Mouse (Mus musculus) embryo, embryonic 11.5 days (tissue): ENCODE measurements around the gene Rhd.
"Not testable (repeated sequence)": the region's sequence is repeated elsewhere in the genome, so short reads cannot be mapped to it uniquely, and the experiment has no call there.

Source experiments
- DNase-seq: peaks from one replicate; pipeline ENCODE4 v3.0.0-alpha.2; 2012; ENCODE audit warnings: low read depth, low spot score

The Rhd gene

DNA sequence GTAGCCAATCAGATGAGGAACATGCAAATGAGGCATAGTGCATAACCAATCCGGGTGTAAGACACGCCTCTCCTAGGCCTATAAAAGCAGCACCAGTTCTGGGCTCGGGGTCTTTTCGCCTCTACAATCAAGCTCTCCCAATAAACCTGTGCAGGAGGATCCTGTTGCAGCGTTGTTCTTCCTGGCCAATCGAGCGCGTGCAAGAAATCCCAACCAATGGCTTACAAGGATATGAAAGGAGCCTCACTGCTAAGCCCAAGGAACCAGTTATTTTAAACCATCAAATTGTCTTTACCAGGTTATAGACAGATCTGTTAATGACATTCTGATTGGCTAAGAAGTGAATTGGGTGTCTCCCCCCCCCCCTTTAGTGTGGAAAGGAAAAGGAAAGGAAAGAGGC lies 47.1 kb downstream of the Rhd start:
- not testable (repeated sequence) for DNase-seq

DNA sequence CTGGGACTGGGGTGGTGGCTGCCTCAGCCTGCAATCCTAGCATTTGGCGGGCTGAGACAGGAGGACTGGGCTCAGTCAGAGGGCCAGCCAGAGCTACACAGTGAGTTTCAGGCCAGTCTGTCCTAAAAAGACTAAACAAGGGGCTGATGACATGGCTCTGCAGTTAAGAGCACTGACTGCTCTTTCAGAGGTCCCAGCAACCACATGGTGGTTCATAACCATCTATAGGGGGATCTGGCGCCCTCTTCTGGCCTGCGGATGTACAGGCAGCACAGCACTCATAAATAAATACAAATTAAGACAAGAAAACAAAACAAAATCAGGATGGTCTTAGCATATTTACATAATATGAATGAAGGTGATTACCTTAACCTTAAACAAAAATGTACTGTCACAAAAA lies 49.1 kb downstream of the Rhd start:
- peak; percentile 57 for DNase-seq

DNA sequence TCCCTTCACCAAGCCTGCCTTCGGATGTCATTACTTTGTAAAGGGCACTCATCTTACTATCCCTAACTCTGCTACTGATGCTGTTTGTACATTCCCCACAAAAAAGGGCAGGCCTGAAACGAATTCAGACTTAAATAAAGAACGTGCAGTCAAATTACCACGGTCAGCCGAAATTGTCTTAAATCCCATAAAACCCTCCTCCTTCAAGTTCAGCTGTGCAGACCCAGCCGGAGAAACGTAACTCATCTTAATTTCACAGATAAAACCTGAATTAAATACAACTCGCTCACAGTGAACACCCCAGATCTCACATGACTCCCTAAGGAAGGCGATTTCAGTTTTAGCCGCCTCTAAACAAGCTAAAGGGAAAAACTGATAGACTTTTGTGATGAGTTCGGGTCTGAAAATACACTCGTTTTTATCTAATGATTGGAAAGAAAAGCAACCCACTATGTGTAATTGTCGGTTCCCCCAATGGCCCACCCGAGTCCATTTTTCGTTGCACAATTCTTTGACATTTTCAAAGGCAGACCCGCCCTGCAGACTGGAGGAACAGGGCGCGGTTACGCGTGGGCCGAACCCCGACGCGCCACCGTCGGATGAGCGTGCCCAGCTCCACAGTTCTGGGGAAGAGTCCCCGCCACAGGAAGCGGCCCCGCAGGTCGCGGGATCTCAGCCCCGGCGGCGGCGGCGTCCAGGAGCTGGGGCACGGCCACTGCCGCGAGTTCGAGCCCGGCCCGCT lies 50.0 kb downstream of the Rhd start:
- DNase-seq = no peak

DNA sequence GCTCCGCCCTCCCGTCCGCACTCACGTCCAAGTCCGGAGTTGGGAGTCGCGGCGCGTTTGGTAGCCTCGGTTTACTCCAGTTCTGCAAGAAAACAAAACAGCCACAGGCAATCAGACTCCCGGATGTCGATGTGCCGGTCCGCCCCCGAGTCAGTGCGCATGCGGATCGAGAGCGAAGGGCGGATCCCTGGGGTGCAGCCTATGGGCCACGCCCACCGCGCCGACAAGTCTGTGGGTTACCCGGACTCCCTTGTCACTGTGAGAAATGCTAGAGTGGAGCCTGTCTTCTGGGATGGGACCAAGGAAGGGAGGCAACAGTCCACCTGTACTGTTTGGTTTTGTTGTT lies 50.5 kb downstream of the Rhd start, which contains the start of gene Tmem50a:
Gene Tmem50a (minus strand): TSS at position 161 of the 346 bp plus-strand sequence.
- peak; percentile 85 for DNase-seq

DNA sequence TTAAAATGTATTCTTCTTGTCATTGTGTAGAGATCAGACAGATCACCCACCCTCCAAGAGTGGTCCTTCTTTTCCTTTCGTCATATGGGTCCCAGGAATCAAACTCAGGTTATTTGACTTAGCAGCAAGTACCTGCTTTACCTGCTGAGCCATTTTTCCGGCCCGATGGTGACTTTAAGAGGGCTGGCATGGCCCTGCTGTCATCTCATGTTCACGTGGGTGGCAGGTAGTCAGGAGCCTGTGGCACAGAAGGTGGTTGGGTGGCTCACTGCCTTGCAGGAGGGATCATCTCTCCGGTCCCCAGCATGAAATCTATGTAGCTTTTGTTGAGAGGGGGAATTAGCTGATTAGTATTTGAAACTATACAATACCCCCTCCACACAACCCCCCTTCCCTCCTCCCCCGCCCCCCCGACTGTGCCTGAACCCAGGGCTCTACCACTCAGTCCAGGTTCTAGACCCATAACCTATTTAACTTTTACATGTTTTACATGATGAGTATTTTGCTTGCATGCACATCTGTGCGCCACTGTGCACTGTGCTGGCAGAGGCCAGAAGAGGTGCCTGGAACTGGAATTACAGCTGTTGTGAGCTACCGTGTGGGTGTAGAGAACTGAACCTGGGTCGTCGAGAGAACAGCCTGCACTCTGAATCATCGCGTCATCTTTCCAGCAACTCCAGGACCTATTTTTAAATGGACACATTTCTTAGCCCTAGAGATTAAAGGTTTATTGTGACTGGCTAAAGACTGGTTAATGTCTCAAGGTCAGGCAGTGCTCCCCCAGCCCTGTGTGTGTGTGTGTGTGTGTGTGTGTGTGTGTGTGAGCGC lies 51.1 kb downstream of the Rhd start:
- no peak for DNase-seq

DNA sequence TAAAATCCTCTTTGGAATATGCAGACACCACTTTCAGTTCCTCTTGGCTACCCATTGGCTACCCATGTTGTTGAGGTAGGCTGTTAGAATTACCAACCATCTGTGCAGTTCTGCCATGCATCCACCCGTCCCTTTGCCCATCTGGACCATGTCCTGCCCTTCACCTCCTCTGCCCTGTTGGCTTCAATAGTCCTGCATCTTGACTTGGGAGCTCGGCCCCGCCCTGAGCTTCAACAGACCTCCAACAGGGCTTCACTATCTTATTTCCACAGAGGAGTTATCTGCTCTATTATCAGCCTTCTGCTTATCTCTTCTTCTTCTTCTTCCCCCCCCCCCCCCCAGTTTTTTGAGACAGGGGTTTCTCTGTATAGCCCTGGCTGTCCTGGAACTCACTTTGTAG lies 52.9 kb downstream of the Rhd start:
- no peak for DNase-seq

DNA sequence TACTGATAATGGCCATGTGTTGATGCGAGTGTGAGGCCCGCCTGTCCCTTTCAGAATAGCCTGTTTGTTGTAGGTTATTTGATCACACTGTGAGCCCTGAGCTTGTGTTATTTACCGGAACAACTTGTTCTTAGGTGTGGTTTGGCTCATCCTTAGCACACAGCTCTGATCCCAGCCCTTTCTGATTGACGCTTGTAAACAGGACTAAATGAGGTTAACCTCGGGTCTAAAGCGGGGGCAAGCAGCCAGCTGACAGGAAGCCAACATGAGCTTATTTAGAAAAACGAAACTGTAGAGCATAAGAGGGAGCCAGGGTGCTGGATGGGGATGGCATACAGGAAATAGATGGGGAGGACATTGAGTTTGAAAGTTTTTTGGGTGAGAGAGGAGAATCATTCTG lies 54.0 kb downstream of the Rhd start:
- no peak for DNase-seq

DNA sequence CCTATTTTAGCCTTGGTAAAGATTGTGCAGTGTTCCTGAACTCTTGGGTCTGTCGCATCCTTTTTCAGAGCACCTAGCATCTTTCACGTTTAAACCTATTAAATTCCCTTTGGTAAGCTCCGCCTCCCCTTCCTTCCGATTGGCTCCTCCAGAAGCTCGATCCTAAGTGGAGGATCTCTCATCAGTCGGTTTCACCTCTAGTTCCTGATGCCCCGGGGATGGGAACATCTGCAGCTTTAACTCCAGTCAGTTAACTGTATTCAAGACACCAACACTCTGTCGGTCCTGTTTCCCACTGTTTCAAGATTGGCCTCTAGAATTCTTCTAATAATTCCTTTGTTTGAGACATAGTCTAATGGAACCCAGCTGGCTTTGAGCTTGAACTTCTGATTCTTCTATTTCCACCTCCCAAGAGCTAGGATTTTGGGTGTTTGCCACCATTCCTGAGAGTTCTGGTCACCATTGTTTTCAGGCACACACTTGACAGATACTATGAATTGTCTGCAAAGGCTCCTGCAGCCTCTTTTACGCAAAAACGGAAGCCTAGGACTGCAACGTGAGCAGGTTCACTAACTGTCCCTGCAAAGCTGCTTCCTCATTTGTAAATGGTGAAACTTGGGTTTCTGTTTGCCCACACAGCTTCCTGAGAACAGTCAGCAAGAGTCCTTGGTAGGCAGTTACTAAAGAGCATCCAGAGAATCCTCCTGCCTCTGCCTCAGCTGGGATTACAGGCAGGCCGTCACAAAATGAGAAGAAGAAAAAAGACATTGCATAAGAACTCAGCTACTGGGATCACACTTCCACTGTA lies 55.6 kb downstream of the Rhd start:
- DNase-seq = no peak

DNA sequence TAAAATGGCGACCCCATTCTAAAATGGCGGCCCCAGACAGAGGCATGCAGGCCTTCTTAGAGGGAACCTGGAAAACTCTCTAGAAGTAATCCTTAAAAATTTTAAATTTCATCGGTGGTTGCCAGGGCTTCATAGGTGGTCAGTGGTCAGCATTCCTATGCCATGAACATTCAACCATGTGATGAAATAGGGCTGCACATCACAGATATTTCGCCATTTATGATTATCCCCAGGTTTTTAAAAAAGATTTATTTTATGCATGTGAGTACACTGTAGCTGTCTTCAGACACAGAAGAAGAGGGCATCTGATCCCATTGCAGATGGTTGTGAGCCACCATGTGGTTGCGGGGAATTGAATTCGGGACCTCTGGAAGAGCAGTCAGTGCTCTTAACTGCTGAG lies 56.3 kb downstream of the Rhd start:
- DNase-seq = no peak

DNA sequence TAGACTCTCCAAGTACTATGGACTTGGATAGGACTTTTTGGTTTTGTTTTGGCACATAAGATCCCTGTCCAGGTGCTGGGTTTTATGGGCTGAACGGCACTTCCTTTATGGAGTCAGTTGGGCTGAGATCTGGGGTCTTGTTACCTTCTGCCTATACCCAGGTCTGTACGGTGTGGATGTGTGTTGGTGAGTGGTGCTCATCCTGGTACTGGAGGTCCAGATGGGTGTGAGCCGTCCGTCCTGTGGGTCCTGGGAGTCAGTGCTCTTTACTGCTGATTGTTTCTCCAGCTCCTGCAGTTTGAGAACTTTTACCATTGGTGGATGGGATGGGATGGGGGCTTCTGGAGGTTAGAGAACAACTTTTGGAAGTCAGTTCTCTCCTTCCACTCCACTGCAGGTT lies 57.4 kb downstream of the Rhd start:
- DNase-seq = no peak

DNA sequence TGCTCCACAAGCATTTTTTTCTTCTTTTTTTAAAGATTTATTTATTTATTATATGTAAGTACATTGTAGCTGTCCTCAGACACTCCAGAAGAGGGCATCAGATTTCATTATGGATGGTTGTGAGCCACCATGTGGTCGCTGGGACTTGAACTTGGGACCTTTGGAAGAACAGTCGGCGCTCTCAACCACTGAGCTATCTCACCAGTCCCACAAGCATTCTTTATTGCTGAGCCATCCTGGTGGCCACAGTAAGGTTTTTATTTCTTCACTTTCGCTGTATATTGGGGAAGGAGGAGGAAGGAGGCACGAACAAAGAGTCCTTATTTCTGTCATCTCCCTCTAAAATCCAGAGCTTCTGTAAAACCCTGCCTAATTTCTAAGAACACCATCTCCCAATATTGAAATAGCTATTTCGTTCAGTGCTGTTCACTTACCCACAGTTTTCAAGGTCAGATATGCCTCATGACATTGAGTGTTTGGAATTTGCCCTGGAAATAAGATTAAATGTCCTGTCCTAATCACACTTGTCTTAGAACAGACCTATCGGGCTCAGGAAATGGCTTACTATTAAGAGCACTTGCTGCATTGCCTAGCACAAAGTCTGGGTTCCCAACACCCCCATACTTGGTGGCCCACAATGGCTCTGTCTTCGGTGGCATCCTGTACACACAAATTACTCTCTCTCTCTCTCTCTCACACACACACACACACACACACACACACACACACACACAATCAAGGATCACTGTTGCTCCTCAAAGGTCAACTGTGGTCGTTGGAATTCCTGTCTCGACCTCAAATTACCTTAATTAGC lies 58.0 kb downstream of the Rhd start:
- DNase-seq = no peak

DNA sequence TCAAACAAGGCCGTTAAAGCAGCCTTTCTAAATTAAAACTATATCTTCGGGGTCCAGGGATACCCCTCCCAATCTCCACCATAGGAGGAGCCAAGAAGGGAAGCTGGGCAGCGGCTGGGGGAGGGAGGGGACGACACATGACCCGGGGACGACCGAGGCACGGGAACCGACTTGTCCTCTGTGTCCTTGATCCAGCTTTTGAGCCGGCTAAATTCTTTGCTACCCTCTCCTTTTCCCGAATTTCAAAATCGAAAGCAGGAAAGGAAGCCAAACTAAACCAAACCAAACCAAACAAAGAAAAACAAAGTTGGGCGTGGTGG lies 58.5 kb downstream of the Rhd start:
- DNase-seq = no peak

DNA sequence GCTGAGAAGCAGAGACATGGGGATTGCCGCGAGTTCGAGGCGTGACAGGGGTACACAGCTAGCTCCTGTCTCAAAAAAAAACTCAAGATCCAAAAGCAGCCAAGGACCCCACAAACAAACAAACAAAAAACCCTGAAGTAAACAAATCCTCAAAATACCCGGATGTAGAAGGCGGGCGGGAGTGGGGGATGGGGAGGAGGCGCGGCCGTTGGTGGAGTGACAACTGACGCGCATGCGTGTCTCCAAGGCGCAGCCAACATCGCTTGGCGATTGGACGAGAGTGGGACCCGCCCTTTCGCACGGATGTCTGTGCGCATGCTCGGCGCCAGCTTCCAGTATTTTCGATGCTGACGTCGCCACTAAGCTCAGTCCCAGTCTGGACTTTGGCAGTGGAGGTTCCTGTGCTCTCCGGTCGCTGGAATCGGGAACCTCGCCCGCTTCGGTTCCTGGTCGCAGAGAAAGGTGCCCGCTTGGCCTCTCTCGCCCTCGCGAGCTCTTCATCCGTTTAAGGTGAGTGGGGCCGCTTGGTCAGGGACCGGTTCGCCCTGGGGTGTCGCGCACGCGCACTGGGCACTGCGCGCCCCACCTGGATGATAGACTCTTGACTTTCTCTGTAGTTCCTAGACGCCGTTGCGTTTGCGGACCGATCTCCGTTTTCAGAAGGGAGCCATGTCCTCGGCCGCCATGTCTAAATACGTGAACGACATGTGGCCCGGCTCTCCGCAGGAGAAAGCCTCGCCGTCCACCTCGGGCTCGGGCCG lies 59.1 kb downstream of the Rhd start, which contains the start of gene Rsrp1:
Gene Rsrp1 (plus strand): TSS at position 335 of the 761 bp plus-strand sequence.
- peak; percentile 98 for DNase-seq

DNA sequence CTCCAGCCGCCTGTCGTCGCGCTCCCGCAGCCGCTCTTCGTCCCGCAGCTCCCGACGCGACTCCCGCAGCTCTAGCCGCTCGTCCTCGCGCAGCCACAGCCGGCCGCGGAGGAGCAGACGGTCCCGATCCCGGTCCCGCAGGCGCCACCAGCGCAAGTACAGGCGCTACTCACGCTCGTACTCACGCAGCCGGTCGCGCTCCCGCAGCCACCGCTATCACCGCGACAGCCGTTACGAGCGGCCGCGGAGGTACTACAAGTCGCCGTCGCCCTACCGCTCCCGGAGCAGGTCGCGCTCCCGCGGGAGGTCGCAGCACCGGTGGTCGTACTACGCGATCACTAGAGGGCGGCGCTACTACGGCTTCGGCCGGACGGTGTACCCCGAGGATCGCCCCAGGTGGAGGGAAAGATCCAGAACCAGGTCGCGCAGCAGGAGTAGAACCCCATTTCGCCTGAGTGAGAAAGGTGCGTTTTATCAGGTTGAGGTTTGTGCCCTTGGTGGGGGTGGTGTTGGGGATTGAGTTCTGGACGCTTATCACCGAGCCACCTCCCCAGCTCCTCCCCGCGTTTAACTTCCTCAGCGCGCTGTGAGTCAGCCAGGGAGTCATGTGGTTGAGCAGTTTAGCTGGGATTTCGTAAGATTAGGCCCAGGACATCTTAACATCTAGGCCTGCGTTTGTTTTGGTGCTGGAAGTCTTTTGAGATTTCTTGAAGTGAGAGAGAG lies 59.8 kb downstream of the Rhd start:
- no peak for DNase-seq

DNA sequence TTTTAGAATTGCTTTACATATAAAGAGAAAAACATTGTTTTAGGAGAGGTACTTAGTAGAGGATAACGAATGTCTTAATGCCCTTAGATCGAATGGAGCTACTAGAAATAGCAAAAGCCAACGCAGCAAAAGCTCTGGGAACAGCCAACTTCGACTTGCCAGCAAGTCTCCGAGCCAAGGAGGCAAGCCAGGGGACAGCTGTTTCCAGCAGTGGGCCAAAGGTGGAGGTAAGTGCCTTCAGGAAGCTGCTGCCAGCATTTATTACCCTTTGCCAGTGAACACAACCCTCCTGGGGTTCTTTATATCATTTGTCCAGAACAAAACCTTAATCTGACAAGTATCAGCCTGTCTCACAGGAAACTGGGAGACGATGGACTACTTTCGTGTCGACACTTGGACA lies 60.9 kb downstream of the Rhd start:
- no peak for DNase-seq

DNA sequence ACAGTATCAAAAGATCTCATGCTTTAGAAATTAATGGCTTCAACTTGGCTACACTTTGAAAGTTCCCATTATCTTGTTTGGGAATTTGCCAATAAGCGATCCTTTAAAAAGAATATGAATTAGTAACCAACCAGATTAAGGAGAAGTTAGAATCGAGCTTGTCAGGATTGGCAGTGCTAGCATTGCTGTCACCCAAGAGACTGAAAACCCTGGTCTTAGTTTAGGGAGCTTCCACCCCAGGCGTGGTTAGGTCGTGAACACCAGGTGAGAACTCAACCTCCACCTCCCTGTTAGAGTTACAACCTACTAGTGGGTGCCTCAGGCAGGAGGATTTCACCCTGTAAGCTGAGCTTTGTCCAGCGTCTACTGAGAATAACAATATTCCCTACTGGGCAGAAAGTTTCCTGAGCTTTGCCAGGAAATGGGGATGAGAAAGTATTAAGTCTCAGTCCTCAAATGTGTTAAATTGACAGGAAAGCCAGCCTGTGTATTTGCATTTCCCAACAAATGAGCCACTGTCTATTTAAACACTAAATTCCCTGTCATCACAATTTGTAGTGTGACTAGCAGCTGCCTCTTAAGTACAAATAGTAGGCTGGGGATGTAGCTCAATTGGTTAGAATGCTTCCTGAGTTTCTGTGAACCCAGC lies 63.6 kb downstream of the Rhd start:
- no peak for DNase-seq

DNA sequence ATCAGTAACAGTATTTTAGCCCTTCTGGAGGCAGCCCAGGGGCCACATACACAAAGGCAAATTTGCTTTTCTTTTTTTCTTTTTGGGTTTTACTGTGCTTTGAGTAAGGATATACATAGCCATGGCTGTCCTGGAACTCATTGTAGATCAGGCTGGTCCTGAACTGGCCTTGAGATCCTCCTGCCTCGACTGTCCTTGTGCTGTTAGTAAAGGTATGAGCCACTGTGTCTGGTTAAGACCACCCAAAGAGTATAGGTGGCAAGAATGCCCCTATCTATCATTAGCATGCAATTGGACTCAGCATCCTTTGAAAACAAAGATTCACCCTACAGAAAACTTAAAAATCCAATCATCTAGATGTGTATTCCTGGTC lies 64.1 kb downstream of the Rhd start:
- DNase-seq = no peak

DNA sequence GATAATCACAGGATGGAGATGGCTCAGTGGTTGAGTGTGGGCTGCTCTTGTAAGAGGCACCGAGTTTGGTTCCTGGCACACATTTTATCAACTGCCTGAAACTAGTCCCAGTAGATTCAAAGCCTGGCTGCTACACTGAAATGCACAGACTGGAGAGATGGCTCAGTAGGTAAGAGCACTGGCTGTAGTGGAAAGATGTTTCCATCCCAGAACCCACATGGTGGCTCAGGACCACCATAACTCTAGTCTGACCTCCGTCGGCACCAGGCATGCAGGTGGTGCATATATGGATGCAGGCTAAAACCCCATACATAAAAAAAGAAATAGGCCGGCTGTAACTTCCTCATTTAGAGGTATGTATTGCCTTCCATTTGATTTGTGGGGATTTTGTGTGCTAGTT lies 65.2 kb downstream of the Rhd start:
- DNase-seq = no peak

DNA sequence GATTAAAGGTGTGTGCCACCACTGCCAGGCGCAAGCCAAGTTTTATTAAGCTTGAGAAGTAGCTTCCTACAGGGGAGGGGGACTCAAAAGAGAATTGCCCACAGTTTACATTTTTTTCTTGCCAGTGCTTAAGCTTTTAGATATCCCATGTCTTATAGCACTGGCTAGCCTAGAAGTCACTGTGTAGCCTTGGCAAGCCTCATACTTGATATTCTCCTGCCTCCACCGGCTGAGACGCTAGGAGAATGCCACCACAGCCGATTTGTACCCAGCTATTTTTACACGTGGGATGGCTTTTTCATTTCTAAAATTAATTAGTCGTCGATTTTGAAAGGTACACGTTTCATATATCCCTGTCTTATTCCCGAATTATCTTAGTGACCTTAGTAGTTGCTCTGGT lies 65.9 kb downstream of the Rhd start:
- DNase-seq = no peak
